Mouse (Mus musculus) neural tube, embryonic 12.5 days (tissue): ENCODE results near the gene Ltbp1. TPM values are rescaled to one million over a fixed set of nuclear protein-coding genes. Genes with fewer than 3 reads are reported as not detected.

Experiments used
- ATAC-seq: fragments of 200-750 bp; cut with Nextera tagmentation; 2 replicates; pipeline ENCODE4 v1.8.0; 2017; ENCODE audit warnings: low read depth, mild to moderate bottlenecking, moderate TSS enrichment, moderate library complexity; ENCODE audit not compliant: low FRiP score
- H3K27ac ChIP-seq: fragments of 300-500 bp; sonication (generic); 2 replicates; pipeline ENCODE4 v1.5.1; 2016
- H3K27me3 ChIP-seq: fragments of 300-500 bp; sonication (generic); replicated peaks from 2 replicates; pipeline ENCODE4 v1.6.1; 2016; ENCODE audit warnings: mild to moderate bottlenecking
- H3K36me3 ChIP-seq: fragments of 300-500 bp; sonication (generic); 2 replicates; pipeline ENCODE4 v1.6.1; 2016; ENCODE audit warnings: mild to moderate bottlenecking
- H3K4me1 ChIP-seq: fragments of 300-500 bp; sonication (generic); 2 replicates; pipeline ENCODE4 v1.6.1; 2016
- H3K4me2 ChIP-seq: fragments of 300-500 bp; sonication (generic); replicated peaks from 2 replicates; pipeline ENCODE4 v1.6.1; 2016; ENCODE audit warnings: mild to moderate bottlenecking
- H3K4me3 ChIP-seq: fragments of 300-500 bp; sonication (generic); 2 replicates; pipeline ENCODE4 v1.5.1; 2016
- H3K9ac ChIP-seq: fragments of 300-500 bp; sonication (generic); 2 replicates; pipeline ENCODE4 v1.6.1; 2016; ENCODE audit warnings: mild to moderate bottlenecking
- H3K9me3 ChIP-seq: fragments of 300-500 bp; sonication (generic); 2 replicates; pipeline ENCODE4 v1.6.1; 2016; ENCODE audit warnings: mild to moderate bottlenecking
- WGBS: fragments of 180-500 bp; shearing (Covaris S2); methylation state at CpG from one replicate; pipeline ENCODE4 v1.1.7; 2016; 5-methylcytosine and 5-hydroxymethylcytosine counted together
- polyA plus RNA-seq: library from polyadenylated mRNA; unstranded; fragments of >200 nt; fragmentation: Nextera tagmentation; extraction: Ambion mirVana; gene quantifications from 2 replicates; pipeline ENCODE4 v1.2.1, GENCODE M21; 2016

The Ltbp1 gene
- polyA plus RNA-seq, 1 experiment from 2014 or later, result 7.2 TPM

- H3K4me2 ChIP-seq, result no peak overlapping the region
- 95% methylated on average over 2 of the region's 2 CpGs for WGBS
- H3K9me3 ChIP-seq, result no peaks in the 10 kb centered on the region
Measured at GRCm38 (mm10) chr17:75236543-75236942, 231.2 kb downstream of the Ltbp1 start.

DNA sequence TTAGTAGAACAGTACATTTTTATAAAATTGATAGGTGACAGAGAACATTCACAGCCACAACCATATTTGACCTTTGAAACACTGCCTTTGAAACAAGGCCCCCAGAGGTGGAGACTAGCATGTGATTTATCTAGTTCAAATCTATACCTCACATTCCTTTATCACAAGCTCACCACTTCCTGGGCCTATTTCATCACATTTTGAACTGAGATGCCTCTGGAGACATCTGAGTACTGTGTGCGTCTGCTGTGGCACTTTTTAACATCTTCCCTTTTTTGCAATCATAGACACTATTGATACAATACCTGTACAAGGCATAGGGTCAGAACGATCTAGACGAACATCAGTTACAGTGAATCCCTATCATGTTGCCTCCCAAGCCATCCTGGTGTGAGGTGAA, 232.1 kb downstream of the Ltbp1 start:
- Histone ChIP-seq H3K9me3 (no peaks in the 10 kb centered on the region), H3K27me3 (no peaks in the 10 kb centered on the region), H3K4me1 (no peaks in the 10 kb centered on the region), H3K36me3 (no peaks in the 10 kb centered on the region), H3K27ac (no peak overlapping the region), H3K4me3 (no peak overlapping the region), H3K4me2 (no peak overlapping the region), H3K9ac (no peak overlapping the region)
- 94% methylated on average over 3 of the region's 3 CpGs for WGBS
- no peak for ATAC-seq

More at GRCm38 (mm10) chr17:75236543-75236942, 231.2 kb downstream of the Ltbp1 start:
- Histone ChIP-seq H3K4me3 (no peak overlapping the region), H3K9ac (no peak overlapping the region), H3K36me3 (no peaks in the 10 kb centered on the region), H3K27me3 (no peaks in the 10 kb centered on the region), H3K4me1 (no peaks in the 10 kb centered on the region), H3K27ac (no peak overlapping the region)
- no peak for ATAC-seq

DNA sequence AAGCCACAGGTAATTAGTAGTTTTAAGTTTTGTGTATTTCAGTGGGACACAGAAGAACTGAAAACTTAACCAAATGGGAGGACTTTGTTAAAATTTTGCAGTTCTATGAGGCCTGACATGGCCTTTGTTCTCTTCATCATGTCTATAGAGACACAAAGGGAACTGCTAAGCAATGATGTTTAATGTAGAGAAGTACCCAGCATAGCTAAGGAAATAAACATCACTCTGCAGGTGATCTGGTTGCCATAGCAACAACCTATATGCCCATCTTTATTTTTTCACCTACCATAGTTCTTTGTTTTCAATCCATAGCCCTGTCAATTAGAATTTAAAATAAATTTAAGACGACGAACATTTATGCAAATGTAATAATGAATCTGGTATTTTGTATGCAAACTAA, 233.3 kb downstream of the Ltbp1 start:
- Histone ChIP-seq H3K9ac (no peak overlapping the region), H3K9me3 (no peaks in the 10 kb centered on the region), H3K36me3 (no peaks in the 10 kb centered on the region), H3K4me3 (no peak overlapping the region), H3K4me2 (no peak overlapping the region), H3K27ac (no peak overlapping the region), H3K4me1 (no peaks in the 10 kb centered on the region), H3K27me3 (no peaks in the 10 kb centered on the region)
- no peak for ATAC-seq
- WGBS, result 88% methylated on average over 2 of the region's 2 CpGs

GRCm38 (mm10) chr17:75239545-75239944, 234.2 kb downstream of the Ltbp1 start:
- H3K4me3 ChIP-seq, result no peak overlapping the region
- no peak overlapping the region for H3K27ac ChIP-seq
- H3K9ac ChIP-seq, result no peak overlapping the region
- H3K27me3 ChIP-seq, result no peaks in the 10 kb centered on the region
- H3K4me2 ChIP-seq, result no peak overlapping the region
- ATAC-seq, result no peak
- no peaks in the 10 kb centered on the region for H3K9me3 ChIP-seq
- H3K36me3 ChIP-seq, result no peaks in the 10 kb centered on the region
- WGBS, result 84% methylated on average over 3 of the region's 3 CpGs
- no peaks in the 10 kb centered on the region for H3K4me1 ChIP-seq

GRCm38 (mm10) chr17:75242086-75242485, 236.7 kb downstream of the Ltbp1 start:
- 94% methylated on average over 1 of the region's 1 CpGs for WGBS
- no peak for ATAC-seq
- no peak overlapping the region for H3K9ac ChIP-seq
- no peak overlapping the region for H3K27ac ChIP-seq
- H3K36me3 ChIP-seq, result no peaks in the 10 kb centered on the region
- no peaks in the 10 kb centered on the region for H3K27me3 ChIP-seq
- H3K4me3 ChIP-seq, result no peak overlapping the region
- no peaks in the 10 kb centered on the region for H3K4me1 ChIP-seq
- no peak overlapping the region for H3K4me2 ChIP-seq
- no peaks in the 10 kb centered on the region for H3K9me3 ChIP-seq

GRCm38 (mm10) chr17:75243221-75243620, 237.9 kb downstream of the Ltbp1 start:
- Histone ChIP-seq H3K4me3 (no peak overlapping the region), H3K27me3 (no peaks in the 10 kb centered on the region), H3K9me3 (no peaks in the 10 kb centered on the region), H3K9ac (no peak overlapping the region), H3K27ac (no peak overlapping the region), H3K36me3 (no peaks in the 10 kb centered on the region), H3K4me1 (no peaks in the 10 kb centered on the region), H3K4me2 (no peak overlapping the region)
- 70% methylated on average over 1 of the region's 1 CpGs for WGBS
- no peak for ATAC-seq

DNA sequence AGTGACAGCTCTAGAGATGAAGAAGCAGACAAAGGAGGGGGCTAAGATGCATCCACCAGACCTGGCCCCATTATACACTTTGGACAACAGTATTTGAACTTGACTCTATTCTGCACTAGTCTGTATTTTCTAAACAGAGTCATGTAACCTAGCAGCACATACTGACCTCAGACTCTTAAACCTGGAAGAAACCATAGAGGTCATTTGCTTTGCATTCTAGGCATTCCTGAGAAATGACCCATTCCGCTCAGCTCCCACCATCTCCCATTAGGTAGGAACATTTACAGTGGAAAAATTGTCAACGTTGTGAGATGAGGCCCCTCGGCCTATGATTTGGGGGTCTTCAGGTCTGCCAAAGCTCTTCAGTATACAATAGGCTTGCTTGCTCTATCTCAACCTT, 238.8 kb downstream of the Ltbp1 start:
- no peak for ATAC-seq
- H3K27me3 ChIP-seq, result no peaks in the 10 kb centered on the region
- H3K9ac ChIP-seq, result no peak overlapping the region
- H3K4me1 ChIP-seq, result no peaks in the 10 kb centered on the region
- no peaks in the 10 kb centered on the region for H3K36me3 ChIP-seq
- H3K9me3 ChIP-seq, result no peaks in the 10 kb centered on the region
- no peak overlapping the region for H3K4me2 ChIP-seq
- 94% methylated on average over 3 of the region's 3 CpGs for WGBS
- H3K4me3 ChIP-seq, result no peak overlapping the region
- H3K27ac ChIP-seq, result no peak overlapping the region

DNA sequence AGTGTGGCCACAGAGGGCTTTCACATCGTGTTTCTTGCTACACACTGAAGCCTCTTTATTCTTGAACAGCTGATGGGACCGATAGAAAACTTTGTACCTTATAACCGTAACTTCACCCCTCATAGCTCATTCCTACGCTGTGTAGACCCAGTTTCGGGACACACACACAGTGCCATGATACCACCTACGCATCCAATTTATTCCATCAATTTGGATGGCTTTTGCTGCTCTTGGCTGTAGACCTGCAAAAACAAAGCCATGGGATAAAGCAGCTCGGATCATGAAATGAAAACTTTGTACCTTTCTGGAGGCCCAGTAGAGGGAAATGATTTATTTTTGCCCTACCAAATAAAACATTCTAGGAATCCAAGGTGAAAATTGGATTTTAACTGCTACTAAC, 239.7 kb downstream of the Ltbp1 start:
- Histone ChIP-seq H3K4me1 (no peaks in the 10 kb centered on the region), H3K4me2 (no peak overlapping the region), H3K9ac (no peak overlapping the region), H3K36me3 (no peaks in the 10 kb centered on the region), H3K27me3 (no peaks in the 10 kb centered on the region), H3K4me3 (no peak overlapping the region), H3K9me3 (no peaks in the 10 kb centered on the region), H3K27ac (no peak overlapping the region)
- no peak for ATAC-seq
- WGBS, result 94% methylated on average over 7 of the region's 7 CpGs

DNA sequence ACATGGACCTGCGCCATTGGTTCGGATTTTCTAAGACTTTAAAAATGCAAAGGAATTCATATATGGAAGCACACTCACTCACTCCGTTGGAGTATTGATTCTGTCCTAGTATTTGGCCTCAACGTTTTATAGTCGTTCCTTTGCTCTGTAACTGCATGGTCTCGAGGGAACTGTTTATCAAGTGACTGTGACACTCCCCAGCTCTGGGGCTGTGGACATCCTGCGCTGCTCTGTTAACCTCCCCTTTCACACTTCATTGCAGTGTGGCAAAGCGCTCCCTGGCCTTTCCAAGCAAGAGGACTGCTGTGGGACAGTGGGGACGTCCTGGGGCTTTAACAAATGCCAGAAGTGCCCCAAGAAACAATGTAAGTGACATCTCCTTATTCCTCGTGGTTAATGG, 243.3 kb downstream of the Ltbp1 start:
- whole genome bisulfite sequencing, result 36% methylated on average over 10 of the region's 10 CpGs
- H3K4me3 ChIP-seq, result no peak overlapping the region
- ATAC-seq, result no peak
- no peaks in the 10 kb centered on the region for H3K27me3 ChIP-seq
- H3K36me3 ChIP-seq, result no peaks in the 10 kb centered on the region
- no peak overlapping the region for H3K27ac ChIP-seq
- no peak overlapping the region for H3K4me2 ChIP-seq
- no peaks in the 10 kb centered on the region for H3K9me3 ChIP-seq
- H3K4me1 ChIP-seq, result no peaks in the 10 kb centered on the region
- no peak overlapping the region for H3K9ac ChIP-seq

DNA sequence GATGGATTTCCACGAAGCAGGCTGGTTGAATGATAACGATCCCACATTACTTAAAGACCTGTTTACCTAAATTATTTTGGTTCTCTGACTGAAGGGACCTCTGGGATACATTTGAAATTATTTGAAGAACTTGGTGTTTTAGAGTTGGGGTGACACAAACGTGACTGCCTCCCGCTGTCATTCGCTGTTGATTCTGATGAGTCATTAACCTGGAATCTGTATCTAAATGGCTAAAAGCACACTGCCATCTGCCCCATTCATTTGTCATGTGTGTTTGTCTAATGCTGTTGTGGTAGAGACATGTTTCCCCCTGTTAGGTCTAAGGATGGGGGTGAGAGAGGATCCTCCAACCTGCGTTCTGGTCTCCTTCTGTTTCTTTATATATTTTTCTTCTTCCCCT, 245.2 kb downstream of the Ltbp1 start:
- WGBS, result 87% methylated on average over 6 of the region's 6 CpGs
- no peaks in the 10 kb centered on the region for H3K36me3 ChIP-seq
- H3K4me3 ChIP-seq, result no peak overlapping the region
- H3K4me1 ChIP-seq, result no peaks in the 10 kb centered on the region
- no peak overlapping the region for H3K27ac ChIP-seq
- H3K9ac ChIP-seq, result no peak overlapping the region
- ATAC-seq, result no peak
- H3K9me3 ChIP-seq, result no peaks in the 10 kb centered on the region
- H3K4me2 ChIP-seq, result no peak overlapping the region
- H3K27me3 ChIP-seq, result no peaks in the 10 kb centered on the region

GRCm38 (mm10) chr17:75251094-75251493, 245.7 kb downstream of the Ltbp1 start:
- Histone ChIP-seq H3K27me3 (no peaks in the 10 kb centered on the region), H3K9ac (no peak overlapping the region), H3K36me3 (no peaks in the 10 kb centered on the region), H3K4me2 (no peak overlapping the region), H3K27ac (no peak overlapping the region), H3K4me1 (no peaks in the 10 kb centered on the region), H3K9me3 (no peaks in the 10 kb centered on the region), H3K4me3 (no peak overlapping the region)
- no peak for ATAC-seq
- WGBS, result 89% methylated on average over 6 of the region's 6 CpGs

DNA sequence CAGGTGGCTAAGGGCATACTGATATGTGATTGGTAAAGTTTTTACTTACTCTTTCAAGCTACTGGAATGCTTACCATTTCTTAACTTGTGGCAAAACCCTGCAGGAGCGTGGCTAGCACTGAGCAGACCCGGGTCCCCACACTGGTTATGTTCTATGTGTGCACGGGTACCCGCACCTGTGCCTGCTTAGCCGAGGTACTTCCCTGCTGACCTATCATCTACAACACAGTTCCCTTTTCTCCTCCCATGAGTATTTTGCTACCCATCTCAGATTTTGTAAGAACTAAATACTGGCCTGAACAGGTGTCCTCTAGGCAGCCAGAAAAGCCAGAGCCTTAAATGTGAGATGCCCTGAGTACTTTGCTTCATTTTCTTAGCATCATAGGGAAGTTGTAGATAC, 247.2 kb downstream of the Ltbp1 start:
- ATAC-seq, result no peak
- 92% methylated on average over 5 of the region's 5 CpGs for WGBS
- Histone ChIP-seq H3K9ac (no peak overlapping the region), H3K4me2 (no peak overlapping the region), H3K4me1 (no peaks in the 10 kb centered on the region), H3K27me3 (no peaks in the 10 kb centered on the region), H3K36me3 (no peaks in the 10 kb centered on the region), H3K4me3 (no peak overlapping the region), H3K27ac (no peak overlapping the region), H3K9me3 (no peaks in the 10 kb centered on the region)

- Histone ChIP-seq H3K9me3 (no peaks in the 10 kb centered on the region), H3K4me2 (no peak overlapping the region)
- no peak for ATAC-seq
Measured at GRCm38 (mm10) chr17:75254909-75255308, 249.5 kb downstream of the Ltbp1 start.

More at GRCm38 (mm10) chr17:75254909-75255308, 249.5 kb downstream of the Ltbp1 start:
- H3K4me3 ChIP-seq, result no peak overlapping the region
- no peak overlapping the region for H3K9ac ChIP-seq
- H3K4me1 ChIP-seq, result no peaks in the 10 kb centered on the region
- no peak overlapping the region for H3K27ac ChIP-seq
- no peaks in the 10 kb centered on the region for H3K36me3 ChIP-seq
- no peaks in the 10 kb centered on the region for H3K27me3 ChIP-seq
- 50% methylated on average over 6 of the region's 6 CpGs for WGBS
